Mouse (Mus musculus): Measurements from ENCODE around the gene Nup62.

- TF ChIP-seq GATA1 (IDR thresholded peaks at IDR 0.05; ENCODE audit: low read length) (peak; percentile 48; the same call in 1 of the 2 replicates), TAL1 (IDR thresholded peaks at IDR 0.05; ENCODE audit: low read length) (peak; percentile 88)
Observed at GRCm38 (mm10) chr7:44768129-44768528, 47.8 kb upstream of the Nup62 start.
